Mouse (Mus musculus): ENCODE data around the gene Gm21188. TPM values are rescaled to one million over a fixed set of nuclear protein-coding genes. Genes with fewer than 3 reads are reported as not detected.
"Not testable (repeated sequence)": the region's sequence is repeated elsewhere in the genome, so short reads cannot be mapped to it uniquely, and the experiment has no call there.

Gm21188 gene
- total RNA-seq (2021) = not detected
- long read RNA-seq, experiment 1, partial matches to known transcripts = 0 of 1 reads
- long read RNA-seq, experiment 1, other reads (novel, unspliced or antisense) = 1 of 1 reads
- long read RNA-seq, experiment 2, partial matches to known transcripts = 0 of 1 reads
- long read RNA-seq, experiment 2, other reads (novel, unspliced or antisense) = 1 of 1 reads

DNA sequence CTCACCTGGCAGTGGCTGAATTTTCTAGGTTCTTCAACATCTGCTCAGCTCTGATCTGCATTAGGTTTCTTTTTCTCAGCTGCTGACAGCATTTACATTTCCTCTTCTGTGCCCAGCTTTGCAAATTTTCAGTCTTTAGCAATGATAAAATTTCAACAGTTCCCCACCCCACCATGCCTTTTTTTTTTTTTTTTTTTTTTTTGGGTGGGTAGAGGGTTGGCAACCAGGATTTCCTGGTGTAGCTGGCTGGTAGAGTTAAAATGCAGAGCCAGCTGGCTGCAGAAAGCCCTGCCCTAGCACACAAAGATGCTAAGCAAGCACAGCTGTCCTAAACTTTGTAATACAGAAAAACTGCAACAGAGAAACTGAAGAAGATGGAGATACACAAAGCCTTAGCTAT lies at the start of gene Gm21188:
Gene Gm21188 (minus strand): TSS at position 110 of the 400 bp plus-strand sequence.
- DNase-seq (ENCODE audit: low spot score in 2 of 2); intact Hi-C loops (cut with DNase I): not testable (repeated sequence)

DNA sequence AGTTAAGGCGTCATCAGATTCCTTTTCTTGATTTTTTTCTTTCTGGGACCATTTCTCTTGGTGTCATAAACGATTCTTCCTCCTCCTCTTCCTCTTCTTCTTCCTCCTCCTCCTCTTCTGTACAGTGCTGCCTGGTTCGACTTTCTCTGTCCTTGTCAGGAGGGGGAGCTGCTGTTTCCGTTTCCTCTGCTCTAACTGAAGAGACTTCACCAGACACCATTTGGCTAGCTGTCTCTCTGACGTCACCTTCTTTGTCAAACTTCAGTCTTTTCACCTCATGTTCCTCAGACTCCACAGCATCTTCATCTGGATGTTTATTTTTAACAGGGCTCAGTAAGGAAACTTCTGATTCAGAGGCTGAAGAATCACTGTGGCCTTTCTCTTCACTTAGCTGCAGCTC lies 47.3 kb upstream of the Gm21188 start:
- DNase-seq (ENCODE audit: low spot score in 2 of 2); intact Hi-C loops (cut with DNase I): not testable (repeated sequence)

DNA sequence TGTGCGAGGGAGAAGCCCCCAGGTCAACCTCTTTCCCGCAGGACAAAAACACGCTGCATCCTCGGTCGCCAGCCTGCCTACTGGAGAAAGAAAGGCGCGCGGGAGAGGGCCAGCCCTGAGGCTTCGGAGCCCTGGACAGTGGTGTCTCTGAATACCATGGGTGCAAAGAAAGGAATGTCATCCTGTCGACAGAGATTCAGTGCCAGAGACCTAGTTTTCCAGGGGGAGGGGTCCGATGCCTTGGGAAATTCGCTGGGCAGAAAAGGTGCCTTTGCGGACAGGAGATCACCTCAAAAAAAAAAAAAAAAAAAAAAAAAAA lies 44.9 kb upstream of the Gm21188 start:
- intact Hi-C loops (cut with DNase I); DNase-seq (ENCODE audit: low spot score in 2 of 2): not testable (repeated sequence)

DNA sequence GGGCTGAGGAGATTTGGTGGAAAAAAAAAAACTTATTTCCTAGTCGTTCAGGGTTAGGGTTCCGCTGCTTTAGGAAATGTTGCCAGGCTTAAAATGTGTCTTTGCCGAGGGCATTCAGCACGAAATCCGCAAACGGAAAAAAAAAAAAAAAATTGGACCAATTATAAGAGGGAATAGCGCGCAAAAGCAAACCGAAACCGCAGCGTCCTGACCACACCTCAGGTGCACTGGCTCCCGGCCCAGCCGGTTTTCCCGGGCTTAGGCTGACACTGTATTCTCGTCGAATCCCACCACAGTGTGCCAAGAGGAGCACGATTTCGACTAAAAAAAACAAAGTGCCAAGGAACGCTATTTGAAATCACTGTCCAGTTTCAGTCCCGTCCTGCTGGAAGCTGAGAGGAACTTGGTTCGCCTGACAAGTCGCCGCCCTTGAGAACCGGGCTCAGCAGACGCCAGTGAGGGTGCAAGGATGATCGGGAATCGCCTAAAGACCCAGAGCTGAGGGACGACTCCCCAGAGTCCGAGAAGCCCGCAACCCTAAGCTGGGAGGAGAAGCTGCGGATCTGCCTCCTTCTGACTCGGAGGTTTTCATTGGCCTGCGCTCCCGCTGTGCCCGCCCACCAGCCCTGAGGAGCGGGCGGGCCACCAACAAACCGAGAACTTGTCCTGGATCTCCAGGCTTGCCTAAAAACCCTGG lies 44.4 kb upstream of the Gm21188 start:
- intact Hi-C loops (cut with DNase I); DNase-seq (ENCODE audit: low spot score in 2 of 2): not testable (repeated sequence)

DNA sequence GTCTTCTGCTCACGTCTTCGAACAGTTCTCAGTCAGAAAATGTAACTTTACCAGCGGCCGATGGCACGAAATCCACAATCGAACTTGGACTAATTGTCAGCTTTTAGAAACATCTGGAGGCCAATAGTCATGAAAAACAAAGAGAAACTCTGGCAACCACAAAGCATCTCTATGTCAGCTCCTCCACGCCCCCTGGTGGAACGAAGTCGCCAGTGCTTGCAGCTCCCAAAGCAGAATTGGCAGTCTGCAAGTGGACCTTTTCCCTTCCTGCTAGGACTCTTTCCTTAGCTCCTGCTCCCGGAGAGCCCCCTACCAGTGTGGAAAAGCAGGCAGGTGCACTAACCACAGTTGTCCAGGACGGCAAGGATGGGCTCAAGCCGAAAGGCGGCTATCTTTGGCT lies 41.0 kb upstream of the Gm21188 start:
- intact Hi-C loops (cut with DNase I); DNase-seq (ENCODE audit: low spot score in 2 of 2): not testable (repeated sequence)

DNA sequence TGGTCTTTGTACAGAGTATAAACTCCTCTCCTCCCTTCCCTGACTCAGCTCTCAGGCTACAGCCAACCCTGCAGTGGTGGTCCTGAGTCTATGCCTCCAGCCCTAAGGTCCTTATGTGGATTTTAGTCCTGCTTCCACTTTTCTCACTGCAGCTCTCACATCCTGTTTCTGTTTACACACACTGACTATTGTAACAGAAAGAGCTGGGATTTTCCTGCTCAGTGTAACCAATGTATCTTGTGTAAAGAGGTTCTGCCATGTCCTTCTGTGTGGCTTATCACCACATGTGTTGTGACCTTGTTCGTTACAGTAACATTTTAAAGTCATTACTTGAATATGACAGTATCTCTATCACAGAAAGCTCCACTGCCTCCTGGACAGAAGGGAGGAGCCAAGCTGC lies 27.6 kb upstream of the Gm21188 start:
- DNase-seq (ENCODE audit: low spot score in 2 of 2); intact Hi-C loops (cut with DNase I): not testable (repeated sequence)

DNA sequence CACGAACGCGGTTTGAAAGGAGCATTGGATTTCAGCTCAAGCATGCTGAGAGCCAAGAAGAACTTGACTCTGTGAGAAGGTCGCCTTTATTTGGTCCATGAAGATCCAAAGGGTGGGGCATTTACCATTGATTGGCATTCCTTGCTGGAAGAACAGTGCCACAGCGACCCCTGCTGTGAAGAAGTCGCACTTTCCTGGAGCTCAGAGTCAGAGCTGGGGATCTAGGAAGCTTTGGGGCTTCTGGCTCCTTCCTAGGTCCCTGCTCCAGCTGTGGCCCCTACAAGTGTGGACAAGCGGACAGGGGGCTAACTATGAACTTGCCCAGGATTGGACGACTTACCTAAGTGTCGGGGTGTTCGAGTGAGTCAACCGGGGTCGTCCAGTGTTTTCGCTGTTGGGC lies 18.9 kb upstream of the Gm21188 start:
- intact Hi-C loops (cut with DNase I); DNase-seq (ENCODE audit: low spot score in 2 of 2): not testable (repeated sequence)

DNA sequence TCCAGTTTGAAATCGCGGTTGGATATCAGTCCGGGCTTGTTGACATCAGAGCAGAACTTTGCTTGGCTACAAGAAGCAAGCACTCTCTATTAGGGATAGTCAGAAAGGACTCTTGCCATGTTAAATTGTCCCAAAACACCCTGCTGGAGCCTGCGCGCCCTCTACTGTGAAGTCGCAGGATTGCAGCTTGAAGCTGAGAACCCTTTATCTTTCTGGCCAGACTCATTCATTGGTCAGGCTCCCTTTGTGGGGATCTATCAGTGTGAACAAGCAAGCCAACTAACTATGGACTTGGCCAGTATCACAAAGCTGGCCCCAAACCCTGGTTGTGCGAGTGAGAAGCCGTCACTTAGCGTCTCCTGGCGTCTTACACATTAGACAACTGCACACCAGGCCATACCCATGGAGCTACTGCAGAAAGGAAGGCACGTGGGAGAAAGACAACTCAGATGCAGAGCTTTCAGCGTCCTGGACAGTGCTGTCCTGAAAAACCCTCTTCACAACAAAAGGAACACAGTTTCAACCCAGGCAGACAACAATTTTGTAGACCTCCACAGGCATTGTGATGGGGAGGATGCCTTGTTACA lies 18.1 kb upstream of the Gm21188 start:
- intact Hi-C loops (cut with DNase I); DNase-seq (ENCODE audit: low spot score in 2 of 2): not testable (repeated sequence)

DNA sequence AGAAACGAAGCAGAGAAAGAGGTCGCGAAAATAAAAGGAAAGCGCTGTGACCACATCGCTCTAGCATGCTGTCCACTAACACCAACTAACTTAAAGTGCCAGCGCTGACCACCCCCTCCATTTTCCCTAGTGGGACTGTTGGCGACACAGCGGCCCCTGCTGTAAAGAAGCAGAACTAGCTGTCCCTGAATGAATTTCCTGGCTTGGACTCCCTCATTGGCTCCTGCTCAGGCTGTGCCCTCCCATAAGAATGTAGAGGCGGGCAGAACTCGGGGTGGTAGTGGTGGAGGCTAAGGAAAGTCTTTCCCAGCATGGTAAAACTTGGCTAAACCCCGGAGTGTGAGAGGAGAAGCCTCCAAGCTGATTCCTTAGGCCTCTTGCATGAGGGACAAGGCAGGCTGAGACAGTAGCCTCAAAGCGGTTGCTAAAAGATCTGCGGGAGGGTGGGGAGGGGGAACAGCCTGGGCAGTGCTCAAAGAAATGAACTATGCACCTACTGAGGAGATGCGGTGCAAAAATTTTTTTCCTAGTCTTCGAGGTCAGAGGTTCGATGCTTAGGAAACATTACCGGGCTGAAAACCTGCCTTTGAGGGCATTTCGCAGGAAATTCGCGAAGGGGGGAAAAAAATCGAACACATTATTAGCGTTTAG lies 11.6 kb upstream of the Gm21188 start:
- intact Hi-C loops (cut with DNase I); DNase-seq (ENCODE audit: low spot score in 2 of 2): not testable (repeated sequence)

DNA sequence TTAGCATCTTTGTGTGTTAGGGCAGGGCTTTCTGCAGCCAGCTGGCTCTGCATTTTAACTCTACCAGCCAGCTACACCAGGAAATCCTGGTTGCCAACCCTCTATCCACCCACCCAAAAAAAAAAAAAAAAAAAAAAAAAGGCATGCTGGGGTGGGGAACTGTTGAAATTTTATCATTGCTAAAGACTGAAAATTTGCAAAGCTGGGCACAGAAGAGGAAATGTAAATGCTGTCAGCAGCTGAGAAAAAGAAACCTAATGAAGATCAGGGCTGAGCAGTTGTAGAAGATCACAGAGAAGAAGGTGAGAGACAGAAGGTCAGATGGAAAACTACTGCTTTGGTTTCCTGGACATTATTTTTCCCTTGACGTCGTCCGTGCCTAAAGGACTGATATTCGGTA lies 10.9 kb upstream of the Gm21188 start:
- intact Hi-C loops (cut with DNase I); DNase-seq (ENCODE audit: low spot score in 2 of 2): not testable (repeated sequence)

DNA sequence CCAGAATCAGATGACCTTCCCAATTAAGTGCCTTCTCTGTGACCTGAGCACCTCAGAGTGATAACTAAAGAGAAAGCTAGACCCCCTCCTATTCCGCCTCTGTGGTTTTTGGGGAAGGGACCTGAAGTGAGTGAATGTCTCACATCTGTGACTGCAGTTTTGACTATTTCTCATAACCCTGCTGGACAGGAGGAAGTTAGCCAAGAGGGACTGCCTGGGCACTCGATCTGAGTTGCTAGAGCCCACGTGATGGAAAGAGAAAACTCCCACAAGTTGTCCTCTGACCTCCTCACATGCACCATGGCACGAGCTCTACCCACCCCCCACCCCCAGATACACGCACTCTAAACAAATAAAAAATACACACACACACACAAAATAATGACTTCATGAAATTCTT lies 3.4 kb downstream of the Gm21188 start:
- intact Hi-C loops (cut with DNase I); DNase-seq (ENCODE audit: low spot score in 2 of 2): not testable (repeated sequence)

DNA sequence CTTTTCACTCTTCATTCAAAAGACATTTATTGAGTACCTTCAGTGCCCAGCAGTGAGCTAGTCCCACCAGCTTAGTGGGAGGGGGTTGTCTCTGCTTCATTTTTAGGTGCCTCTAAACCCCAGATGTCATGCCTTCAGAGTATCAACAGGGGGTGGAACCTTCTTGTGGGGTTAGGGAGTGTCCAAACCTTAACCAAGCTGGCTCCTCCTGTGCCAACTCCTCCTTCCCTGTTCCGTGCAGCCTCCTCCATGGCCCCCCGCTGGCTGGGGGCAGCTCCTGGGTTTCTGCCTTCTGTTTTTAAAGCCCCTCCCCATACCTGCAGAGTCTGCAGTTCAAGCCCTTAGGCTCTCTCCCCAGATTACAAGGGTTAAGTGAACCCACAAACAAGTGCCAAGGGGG lies 3.8 kb downstream of the Gm21188 start:
- DNase-seq (ENCODE audit: low spot score in 2 of 2); intact Hi-C loops (cut with DNase I): not testable (repeated sequence)

DNA sequence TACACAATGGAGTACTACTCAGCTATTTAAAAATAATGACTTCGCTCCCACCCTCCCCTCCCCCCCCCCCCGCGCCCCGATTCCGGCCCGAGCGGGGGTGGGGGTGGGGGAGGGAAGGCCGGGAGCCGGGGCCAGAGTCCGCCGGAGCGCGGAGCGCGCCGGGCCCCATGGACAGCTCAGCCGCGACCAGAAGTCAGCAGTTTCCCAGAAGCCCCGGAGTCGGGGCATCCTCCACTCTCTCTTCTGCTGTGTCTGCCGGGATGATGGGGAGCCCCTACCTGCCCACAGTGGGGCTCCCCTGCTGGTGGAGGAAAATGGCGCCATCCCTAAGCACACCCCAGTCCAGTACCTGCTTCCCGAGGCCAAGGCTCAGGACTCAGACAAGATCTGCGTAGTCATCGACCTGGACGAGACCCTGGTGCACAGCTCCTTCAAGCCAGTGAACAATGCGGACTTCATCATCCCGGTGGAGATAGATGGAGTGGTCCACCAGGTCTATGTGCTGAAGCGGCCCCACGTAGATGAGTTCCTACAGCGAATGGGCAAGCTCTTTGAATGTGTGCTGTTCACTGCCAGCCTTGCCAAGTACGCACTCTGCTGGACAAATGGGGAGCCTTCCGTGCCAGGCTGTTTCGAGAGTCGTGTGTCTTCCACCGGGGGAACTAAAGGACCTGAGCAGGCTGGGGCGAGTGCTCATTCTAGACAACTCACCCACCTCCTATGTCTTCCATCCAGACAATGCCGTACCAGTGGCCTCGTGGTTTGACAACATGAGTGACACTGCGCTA lies 5.4 kb downstream of the Gm21188 start:
- DNase-seq (ENCODE audit: low spot score in 2 of 2); intact Hi-C loops (cut with DNase I): not testable (repeated sequence)

DNA sequence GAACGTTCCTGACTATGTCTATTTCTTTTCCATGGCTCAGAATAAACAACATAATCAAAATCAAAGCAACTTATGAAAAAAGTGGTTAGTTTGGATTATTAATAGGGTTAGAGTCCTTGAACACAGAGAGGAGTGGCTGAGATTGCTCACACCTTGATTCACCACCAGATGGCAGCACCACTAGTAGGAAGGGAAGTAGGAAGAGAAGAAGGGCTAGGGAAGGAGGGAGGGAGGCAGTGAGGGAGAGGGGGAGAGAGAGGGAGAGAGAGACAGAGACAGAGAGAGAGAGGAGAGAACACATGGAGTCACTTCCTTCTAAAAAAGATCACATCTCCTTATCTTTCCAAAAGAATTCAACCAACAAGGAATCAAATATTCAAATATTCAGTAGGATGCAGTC lies 10.8 kb downstream of the Gm21188 start:
- peak in 1 of 2 experiments; percentile 14 for DNase-seq (ENCODE audit: low spot score in 2 of 2)
- intact Hi-C loops (cut with DNase I) = not testable (repeated sequence)

DNA sequence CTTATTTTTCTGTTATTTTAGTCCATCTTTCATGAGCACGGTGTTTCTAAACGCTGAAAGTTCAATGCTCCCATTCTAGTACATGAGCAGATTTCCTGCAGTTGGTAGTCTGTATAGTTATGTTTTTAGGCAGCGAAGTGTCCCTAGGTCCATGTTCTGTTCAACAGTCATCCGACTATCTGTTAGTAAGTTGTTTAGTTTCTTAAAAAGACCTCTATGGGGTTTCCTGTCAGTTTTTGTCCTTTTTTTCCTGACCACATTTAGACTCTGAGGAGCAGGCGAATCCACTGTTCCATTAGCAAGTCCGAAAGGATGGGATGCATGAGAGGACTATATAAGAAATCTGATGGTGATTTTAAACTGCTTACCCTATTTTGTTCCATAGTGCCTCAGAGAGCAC lies 14.1 kb downstream of the Gm21188 start:
- DNase-seq (ENCODE audit: low spot score in 2 of 2); intact Hi-C loops (cut with DNase I): not testable (repeated sequence)

DNA sequence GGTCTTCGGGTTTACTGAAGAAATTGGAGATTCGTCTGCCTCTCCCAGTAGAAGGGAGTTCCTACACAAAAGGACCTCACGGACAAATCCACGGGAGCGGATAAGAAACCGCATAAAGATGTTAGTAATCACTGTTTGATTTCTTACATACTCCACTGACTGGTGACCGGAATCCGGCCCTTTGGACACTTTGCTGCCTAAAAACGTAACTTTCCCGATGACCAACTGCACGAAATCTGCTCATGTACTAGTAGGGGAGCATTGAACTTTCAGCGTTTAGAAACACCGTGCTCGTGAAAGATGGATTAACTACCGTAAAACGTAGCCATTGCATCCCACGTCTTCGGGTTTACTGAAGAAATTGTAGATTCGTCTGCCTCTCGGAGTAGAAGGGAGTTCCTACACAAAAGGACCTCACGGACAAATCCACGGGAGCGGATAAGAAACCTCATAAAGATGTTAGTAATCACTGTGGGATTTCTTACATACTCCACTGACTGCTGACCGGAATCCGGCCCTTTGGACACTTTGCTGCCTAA lies 15.3 kb downstream of the Gm21188 start:
- intact Hi-C loops (cut with DNase I); DNase-seq (ENCODE audit: low spot score in 2 of 2): not testable (repeated sequence)

DNA sequence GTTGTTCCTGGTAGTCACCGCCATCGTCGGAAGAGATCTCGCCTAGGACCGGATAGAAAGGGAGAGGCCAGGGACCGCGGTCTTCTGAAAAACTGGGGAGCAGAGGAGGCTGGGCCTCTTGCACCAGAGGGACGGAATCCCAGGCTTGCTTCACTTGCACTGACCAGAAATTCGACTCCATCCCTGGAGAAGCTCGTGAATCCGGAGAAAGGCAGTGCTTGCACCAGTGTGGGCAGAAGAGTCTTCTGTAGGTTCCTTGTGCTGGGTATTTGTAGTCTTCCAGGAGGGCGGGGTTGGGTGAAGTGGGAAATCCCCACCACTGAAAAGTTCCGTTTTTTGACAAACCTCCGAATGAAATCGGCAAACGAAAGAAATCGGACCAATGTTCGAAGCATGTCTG lies 16.8 kb downstream of the Gm21188 start:
- intact Hi-C loops (cut with DNase I) = not testable (repeated sequence)
- DNase-seq (ENCODE audit: low spot score in 2 of 2) = peak in 1 of 2 experiments; percentile 10

DNA sequence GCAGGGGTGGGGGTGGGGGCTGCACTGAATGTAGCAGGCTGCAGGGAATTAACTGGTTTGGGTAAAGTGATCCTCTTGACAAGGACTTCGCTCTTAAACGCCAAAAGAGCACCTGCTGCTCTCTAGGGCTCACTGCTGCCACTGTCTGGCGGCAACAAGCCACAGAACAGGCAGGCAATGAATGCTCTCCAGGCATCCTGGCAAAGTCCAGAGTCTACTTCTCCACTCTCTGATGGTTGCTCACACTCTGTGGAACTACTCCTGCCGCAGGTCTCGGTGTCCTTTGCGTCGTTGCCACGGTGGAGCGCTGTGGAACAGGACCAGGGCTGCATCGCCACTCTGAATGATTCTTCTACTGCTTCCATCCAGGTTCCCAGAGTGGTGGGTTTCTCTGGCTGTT lies 17.4 kb downstream of the Gm21188 start:
- intact Hi-C loops (cut with DNase I); DNase-seq (ENCODE audit: low spot score in 2 of 2): not testable (repeated sequence)

DNA sequence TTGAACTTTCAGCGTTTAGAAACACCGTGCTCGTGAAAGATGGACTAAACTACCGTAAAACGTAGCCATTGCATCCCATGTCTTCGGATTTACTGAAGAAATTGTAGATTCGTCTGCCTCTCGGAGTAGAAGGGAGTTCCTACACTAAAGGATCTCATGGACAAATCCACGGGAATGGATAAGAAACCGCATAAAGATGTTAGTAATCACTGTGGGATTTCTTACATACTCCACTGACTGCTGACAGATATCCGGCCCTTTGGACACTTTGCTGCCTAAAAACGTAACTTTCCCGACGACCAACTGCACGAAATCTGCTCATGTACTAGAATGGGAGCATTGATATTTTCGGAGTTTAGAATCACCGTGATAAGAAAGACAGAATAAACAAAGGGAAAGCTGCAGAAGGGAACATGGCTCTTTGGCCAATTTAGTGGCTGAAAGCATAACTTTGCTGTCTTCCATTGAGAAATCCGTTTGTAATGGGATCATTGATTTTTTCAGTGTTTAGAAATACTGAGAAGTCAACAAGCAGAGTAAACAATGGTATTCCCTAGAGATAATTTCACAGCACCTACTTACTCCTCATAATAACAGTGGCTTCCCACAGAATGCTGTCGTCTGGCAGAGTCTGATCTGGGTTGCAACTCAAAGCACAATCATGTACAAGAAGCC lies 18.3 kb downstream of the Gm21188 start:
- intact Hi-C loops (cut with DNase I) = not testable (repeated sequence)
- peak in 1 of 2 experiments; percentile 43 for DNase-seq (ENCODE audit: low spot score in 2 of 2)
